Mouse (Mus musculus) heart, embryonic 11.5 days (tissue): ENCODE data around the gene Helb. TPM values are rescaled to one million over a fixed set of nuclear protein-coding genes. Genes with fewer than 3 reads are reported as not detected.

ENCODE experiments used
- ATAC-seq: fragments of 200-750 bp; cut with Nextera tagmentation; replicated peaks from 2 replicates; pipeline ENCODE4 v1.8.0; 2017; ENCODE audit warnings: moderate library complexity; ENCODE audit not compliant: insufficient number of reproducible peaks, low FRiP score, low TSS enrichment
- H3K27ac ChIP-seq: fragments of 300-500 bp; sonication (generic); 2 replicates; pipeline ENCODE4 v1.5.1; 2014; ENCODE audit warnings: mild to moderate bottlenecking, low read depth, low read length
- H3K27me3 ChIP-seq: fragments of 300-500 bp; sonication (generic); 2 replicates; pipeline ENCODE4 v1.6.1; 2014; ENCODE audit warnings: mild to moderate bottlenecking, low read length, mixed read lengths; ENCODE audit not compliant: control insufficient read depth, insufficient read depth
- H3K36me3 ChIP-seq: fragments of 300-500 bp; sonication (generic); 2 replicates; pipeline ENCODE4 v1.6.1; 2014; ENCODE audit warnings: mild to moderate bottlenecking, low read length, moderate library complexity, mixed read lengths; ENCODE audit not compliant: control insufficient read depth, insufficient read depth
- H3K4me1 ChIP-seq: fragments of 300-500 bp; sonication (generic); 2 replicates; pipeline ENCODE4 v1.6.1; 2014; ENCODE audit warnings: low read length; ENCODE audit not compliant: control insufficient read depth, insufficient read depth
- H3K4me2 ChIP-seq: fragments of 300-500 bp; sonication (generic); 2 replicates; pipeline ENCODE4 v1.6.1; 2014; ENCODE audit warnings: mild to moderate bottlenecking, moderate library complexity
- H3K4me3 ChIP-seq: fragments of 300-500 bp; sonication (generic); 2 replicates; pipeline ENCODE4 v1.5.1; 2014; ENCODE audit warnings: low read depth, low read length
- H3K9ac ChIP-seq: fragments of 300-500 bp; sonication (generic); 2 replicates; pipeline ENCODE4 v1.6.1; 2014; ENCODE audit warnings: mild to moderate bottlenecking, low read depth, low read length, moderate library complexity
- H3K9me3 ChIP-seq: fragments of 300-500 bp; sonication (generic); replicated peaks from 2 replicates; pipeline ENCODE4 v1.6.1; 2016; ENCODE audit warnings: low read length; ENCODE audit not compliant: control insufficient read depth
- WGBS: fragments of 180-500 bp; shearing (Covaris S2); extraction: QIAGEN DNeasy Blood & Tissue Kit; methylation state at CpG from one replicate; pipeline ENCODE4 v1.1.7; 2014; ENCODE audit not compliant: insufficient replicate concordance; 5-methylcytosine and 5-hydroxymethylcytosine counted together
- polyA plus RNA-seq: library from polyadenylated mRNA; unstranded; fragments of >200 nt; fragmentation: Nextera tagmentation; extraction: Ambion mirVana; gene quantifications from 2 replicates; pipeline ENCODE4 v1.2.1, GENCODE M21; 2014

Helb gene
- polyA plus RNA-seq, 1 experiment from 2014 or later = 5.8 TPM

- H3K36me3 ChIP-seq = no peaks in the 10 kb centered on the region
- WGBS = 64% methylated on average over 24 of the region's 24 CpGs
- ATAC-seq = 0 out of 2 replicates have a peak, but pooled peaks have one; percentile 2
- H3K9ac ChIP-seq = no peak overlapping the region
- H3K27me3 ChIP-seq = no peaks in the 10 kb centered on the region
- peak overlapping the region; percentile 44 for H3K4me2 ChIP-seq
- H3K4me1 ChIP-seq = peaks cover 13% of the 10 kb centered on the region
- no peaks in the 10 kb centered on the region for H3K9me3 ChIP-seq
- no peak overlapping the region for H3K27ac ChIP-seq
- 0 out of 2 replicates have a peak overlapping the region, but pooled peaks have one; percentile 8 for H3K4me3 ChIP-seq
Measured at GRCm38 (mm10) chr10:120061238-120062130, 51.3 kb downstream of the Helb start.

- 0 out of 2 replicates have a peak, but pooled peaks have one; percentile 14 for ATAC-seq
- Histone ChIP-seq H3K9me3 (no peaks in the 10 kb centered on the region), H3K36me3 (no peaks in the 10 kb centered on the region), H3K4me2 (peak overlapping the region; percentile 32), H3K27me3 (no peaks in the 10 kb centered on the region), H3K4me1 (peaks cover 13% of the 10 kb centered on the region), H3K27ac (no peak overlapping the region), H3K9ac (no peak overlapping the region), H3K4me3 (no peak overlapping the region)
- WGBS = 30% methylated on average over 10 of the region's 10 CpGs
Measured at GRCm38 (mm10) chr10:120060579-120061237, 52.1 kb downstream of the Helb start.

- no peak overlapping the region for H3K9ac ChIP-seq
- no peak overlapping the region for H3K4me3 ChIP-seq
- H3K36me3 ChIP-seq = no peaks in the 10 kb centered on the region; the same call in 1 of the 2 replicates
- no peak for ATAC-seq
- WGBS = 93% methylated on average over 2 of the region's 2 CpGs
- no peaks in the 10 kb centered on the region for H3K27me3 ChIP-seq
- no peak overlapping the region for H3K27ac ChIP-seq
- H3K9me3 ChIP-seq = no peaks in the 10 kb centered on the region
- no peak overlapping the region for H3K4me2 ChIP-seq
- H3K4me1 ChIP-seq = no peaks in the 10 kb centered on the region
Measured at GRCm38 (mm10) chr10:120044714-120045234, 68.0 kb downstream of the Helb start.

- ATAC-seq = no peak
Measured at GRCm38 (mm10) chr10:120044237-120044636, 68.5 kb downstream of the Helb start.

GRCm38 (mm10) chr10:120038194-120038593 is 74.6 kb downstream of the Helb start:
- Histone ChIP-seq H3K27me3 (no peaks in the 10 kb centered on the region), H3K9ac (no peak overlapping the region), H3K36me3 (no peaks in the 10 kb centered on the region), H3K9me3 (no peaks in the 10 kb centered on the region), H3K4me2 (no peak overlapping the region), H3K27ac (no peak overlapping the region), H3K4me1 (no peaks in the 10 kb centered on the region), H3K4me3 (no peak overlapping the region)
- no peak for ATAC-seq
- 83% methylated on average over 5 of the region's 5 CpGs for WGBS

More at GRCm38 (mm10) chr10:120044237-120044636, 68.5 kb downstream of the Helb start:
- H3K4me2 ChIP-seq = no peak overlapping the region
- 89% methylated on average over 6 of the region's 6 CpGs for WGBS
- no peaks in the 10 kb centered on the region for H3K9me3 ChIP-seq
- H3K9ac ChIP-seq = no peak overlapping the region
- no peaks in the 10 kb centered on the region for H3K36me3 ChIP-seq
- H3K27ac ChIP-seq = no peak overlapping the region
- no peaks in the 10 kb centered on the region for H3K27me3 ChIP-seq
- no peak overlapping the region for H3K4me3 ChIP-seq
- H3K4me1 ChIP-seq = no peaks in the 10 kb centered on the region

- Histone ChIP-seq H3K4me2 (no peak overlapping the region), H3K36me3 (no peaks in the 10 kb centered on the region), H3K4me3 (no peak overlapping the region), H3K27me3 (no peaks in the 10 kb centered on the region), H3K27ac (no peak overlapping the region), H3K9me3 (no peaks in the 10 kb centered on the region), H3K4me1 (no peaks in the 10 kb centered on the region), H3K9ac (no peak overlapping the region)
- no peak for ATAC-seq
- WGBS = 62% methylated on average over 6 of the region's 6 CpGs
Measured at GRCm38 (mm10) chr10:120035824-120036223, 77.0 kb downstream of the Helb start.

- Histone ChIP-seq H3K36me3 (no peaks in the 10 kb centered on the region), H3K4me3 (no peak overlapping the region), H3K4me2 (no peak overlapping the region), H3K27ac (no peak overlapping the region), H3K9me3 (no peaks in the 10 kb centered on the region), H3K27me3 (no peaks in the 10 kb centered on the region), H3K9ac (no peak overlapping the region), H3K4me1 (no peaks in the 10 kb centered on the region)
- no peak for ATAC-seq
- WGBS = 59% methylated on average over 15 of the region's 15 CpGs
Measured at GRCm38 (mm10) chr10:120035211-120035733, 77.5 kb downstream of the Helb start.

- Histone ChIP-seq H3K27me3 (no peaks in the 10 kb centered on the region), H3K9me3 (no peaks in the 10 kb centered on the region), H3K4me1 (no peaks in the 10 kb centered on the region), H3K4me3 (no peak overlapping the region), H3K4me2 (no peak overlapping the region), H3K9ac (no peak overlapping the region), H3K36me3 (no peaks in the 10 kb centered on the region), H3K27ac (no peak overlapping the region)
- WGBS = 84% methylated on average over 9 of the region's 9 CpGs
- ATAC-seq = no peak
Measured at GRCm38 (mm10) chr10:120033866-120034265, 78.9 kb downstream of the Helb start.
